Mouse (Mus musculus): ENCODE results near the gene Ifi35. TPM values are rescaled to one million over a fixed set of nuclear protein-coding genes. Genes with fewer than 3 reads are reported as not detected.
"Not testable (repeated sequence)": the region's sequence is repeated elsewhere in the genome, so short reads cannot be mapped to it uniquely, and the experiment has no call there.

Ifi35 gene
- total RNA-seq, 2 experiments from 2014 or later: 56.5 to 60.6 TPM

DNA sequence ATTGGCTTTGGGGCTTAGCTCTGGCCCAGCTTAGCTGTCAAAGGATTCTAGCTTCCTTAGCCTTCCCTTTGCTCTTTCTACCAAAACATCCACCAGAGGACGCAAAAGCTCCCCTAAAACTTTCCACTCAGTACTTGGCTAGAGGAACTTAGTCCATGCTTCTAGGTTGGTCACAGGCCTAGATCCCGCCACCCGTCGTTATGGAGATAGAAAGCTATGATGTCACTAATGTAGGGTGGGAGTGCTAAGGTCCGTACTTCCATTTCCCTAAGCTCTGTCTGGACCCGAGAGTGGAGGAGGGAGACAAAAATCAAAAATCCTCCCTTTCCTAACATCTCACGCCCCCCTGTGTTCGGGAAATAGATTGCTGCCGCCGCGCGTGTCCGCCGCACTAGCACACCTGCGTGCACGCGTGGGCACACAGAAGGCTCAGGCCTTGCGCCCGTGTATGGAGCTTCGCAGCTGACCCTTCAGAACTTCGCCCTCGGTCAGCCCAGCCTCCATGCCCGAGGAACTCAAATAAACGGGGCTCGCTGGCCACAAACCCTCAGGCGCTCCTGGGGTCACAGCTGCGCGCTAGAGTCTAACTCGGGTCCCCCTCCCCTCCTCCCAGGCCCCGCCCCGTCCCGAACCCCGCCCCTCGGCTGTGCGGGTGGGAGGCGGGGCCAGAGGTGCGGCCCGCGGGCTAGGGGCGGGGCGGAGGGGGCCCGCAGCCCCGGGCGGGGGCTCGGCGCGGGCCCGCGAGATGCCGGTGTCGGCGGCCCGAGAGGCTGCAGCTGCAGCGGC is 19.5 kb downstream of the Ifi35 start:
- peak; percentile 27 for ATAC-seq (ENCODE audit: poor library complexity, severe bottlenecking)

DNA sequence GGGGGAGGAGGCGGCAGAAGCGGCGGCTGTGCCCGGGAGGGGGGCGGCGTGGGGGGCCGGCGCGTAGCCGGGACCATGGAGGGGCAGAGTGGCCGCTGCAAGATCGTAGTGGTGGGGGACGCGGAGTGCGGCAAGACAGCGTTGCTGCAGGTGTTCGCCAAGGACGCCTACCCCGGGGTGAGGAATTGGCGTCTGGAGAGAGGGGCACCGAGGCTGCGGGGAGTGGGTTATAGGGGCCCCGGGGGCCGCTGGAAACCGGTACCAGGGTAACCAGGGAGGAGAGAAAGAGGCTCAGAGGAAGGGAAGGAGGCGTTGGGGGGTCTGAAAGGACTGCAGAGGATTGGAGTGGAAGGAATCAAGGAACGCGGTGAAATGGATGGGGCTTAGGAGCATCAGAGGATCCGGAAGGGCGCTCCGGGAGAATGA is 20.1 kb downstream of the Ifi35 start:
- ATAC-seq (ENCODE audit: poor library complexity, severe bottlenecking): no peak

DNA sequence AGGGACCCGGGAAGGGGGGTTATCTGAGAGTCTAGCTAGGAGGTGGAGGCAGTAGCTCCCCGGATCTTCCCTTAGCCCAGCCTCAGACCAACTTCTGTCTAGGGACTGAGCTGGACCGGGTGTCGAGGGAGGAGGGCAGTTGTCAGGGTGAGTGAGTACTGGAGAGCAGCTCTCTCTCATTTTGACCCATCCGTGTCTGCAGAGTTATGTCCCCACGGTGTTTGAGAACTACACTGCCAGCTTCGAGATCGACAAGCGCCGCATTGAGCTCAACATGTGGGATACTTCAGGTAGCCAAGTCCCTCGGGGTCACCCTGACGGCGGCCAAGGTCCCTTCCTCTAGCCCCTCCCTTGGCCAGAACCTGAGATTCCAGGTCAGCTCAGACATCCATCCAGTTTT is 20.5 kb downstream of the Ifi35 start:
- no peak for ATAC-seq (ENCODE audit: poor library complexity, severe bottlenecking)

DNA sequence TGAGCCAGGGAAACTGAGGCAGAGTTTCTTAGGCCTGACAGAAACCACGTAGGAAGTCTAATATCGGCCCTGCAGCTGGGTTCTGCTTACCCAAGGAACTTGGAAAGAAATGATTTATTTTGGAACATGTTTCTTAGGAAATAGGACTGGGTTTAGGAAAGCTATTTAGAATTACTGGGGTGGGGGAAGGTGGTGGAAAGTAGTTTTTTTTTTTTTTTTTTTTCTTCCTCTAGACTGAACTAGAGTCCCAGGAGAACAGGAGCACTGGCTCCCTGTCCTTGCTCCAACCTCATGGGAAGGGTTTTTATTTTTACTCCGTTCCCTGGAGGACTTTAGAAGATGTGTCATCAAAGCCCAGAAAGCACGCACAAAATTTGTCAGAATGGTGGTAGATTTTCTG is 20.9 kb downstream of the Ifi35 start:
- no peak for ATAC-seq (ENCODE audit: poor library complexity, severe bottlenecking)

DNA sequence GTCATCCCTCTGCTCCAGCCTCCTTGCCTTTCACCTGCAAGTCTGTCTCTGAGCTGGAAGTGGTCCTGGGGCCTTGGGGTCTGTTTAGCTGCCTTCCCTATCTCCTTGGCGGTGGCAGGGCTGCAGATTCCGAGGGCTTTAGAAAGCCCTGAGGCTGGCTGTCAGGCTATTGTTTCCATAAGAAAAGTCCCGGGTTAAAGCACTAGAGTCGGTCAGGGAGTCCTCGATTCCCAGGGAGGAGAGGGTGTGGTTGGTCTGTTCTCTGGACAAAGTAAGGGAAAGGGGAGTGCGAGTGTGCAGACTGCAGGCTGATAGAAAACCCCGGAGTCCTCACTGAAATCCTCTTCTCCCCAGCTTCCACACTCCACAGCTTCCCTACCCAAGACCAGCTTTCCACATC is 22.0 kb downstream of the Ifi35 start:
- ATAC-seq (ENCODE audit: poor library complexity, severe bottlenecking): no peak

DNA sequence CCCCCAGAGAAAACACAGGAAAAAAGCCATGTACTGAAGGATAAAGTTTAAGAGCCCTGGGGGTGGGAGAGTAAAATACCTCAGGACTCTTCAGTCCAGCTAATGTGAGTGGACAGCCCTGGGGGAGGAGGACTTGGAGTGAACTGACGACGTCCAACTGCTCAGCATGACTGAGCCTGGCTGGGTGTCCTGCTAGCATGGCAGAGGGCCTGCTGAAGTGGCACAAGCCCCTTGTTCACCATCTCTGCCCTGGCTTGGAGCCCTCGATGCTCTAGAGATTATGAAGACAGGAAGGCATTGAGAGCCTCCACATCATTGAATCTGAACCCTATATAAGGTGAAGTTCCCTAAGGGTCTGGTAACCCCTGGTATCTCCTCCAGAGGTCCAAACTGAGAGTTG is 23.7 kb downstream of the Ifi35 start:
- no peak for ATAC-seq (ENCODE audit: poor library complexity, severe bottlenecking)

DNA sequence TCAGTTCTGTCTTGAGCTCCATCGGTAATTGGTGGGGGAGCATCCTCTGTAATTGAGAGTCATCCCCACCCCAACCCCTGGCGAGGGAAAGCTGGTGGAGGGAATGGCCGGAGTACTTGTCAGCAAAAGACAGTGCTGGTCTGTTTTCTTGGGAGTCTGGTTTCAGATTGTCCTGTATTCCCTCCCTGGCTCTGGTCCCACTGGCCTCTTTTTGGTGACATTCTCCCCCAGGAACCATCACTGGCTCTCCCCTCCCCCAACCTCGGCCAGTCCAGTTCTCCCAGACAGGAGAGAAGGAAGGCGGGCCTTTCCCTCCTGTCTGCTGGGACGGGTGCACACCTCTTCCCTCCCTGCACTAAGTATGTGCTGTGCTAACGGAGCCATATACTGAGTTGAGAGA is 24.1 kb downstream of the Ifi35 start:
- ATAC-seq (ENCODE audit: poor library complexity, severe bottlenecking): no peak

DNA sequence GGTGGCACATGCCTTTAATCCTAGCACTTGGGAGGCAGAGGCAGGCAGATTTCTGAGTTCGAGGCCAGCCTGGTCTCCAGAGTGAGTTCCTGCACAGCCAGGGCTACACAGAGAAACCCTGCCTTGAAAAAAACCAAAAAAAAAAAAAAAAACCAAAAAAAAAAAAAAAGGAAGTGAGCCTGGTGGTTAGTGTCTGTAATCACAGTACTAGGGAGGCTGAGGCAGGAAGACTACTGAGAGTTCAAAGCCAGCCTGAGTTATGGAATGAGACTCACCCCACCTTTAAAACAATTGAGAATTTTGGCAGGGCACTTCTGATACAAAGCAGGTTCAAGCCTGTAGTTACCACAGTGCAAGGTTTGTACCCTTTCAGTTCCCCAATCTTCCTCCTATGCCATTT is 25.5 kb downstream of the Ifi35 start:
- ATAC-seq (ENCODE audit: poor library complexity, severe bottlenecking): not testable (repeated sequence)

DNA sequence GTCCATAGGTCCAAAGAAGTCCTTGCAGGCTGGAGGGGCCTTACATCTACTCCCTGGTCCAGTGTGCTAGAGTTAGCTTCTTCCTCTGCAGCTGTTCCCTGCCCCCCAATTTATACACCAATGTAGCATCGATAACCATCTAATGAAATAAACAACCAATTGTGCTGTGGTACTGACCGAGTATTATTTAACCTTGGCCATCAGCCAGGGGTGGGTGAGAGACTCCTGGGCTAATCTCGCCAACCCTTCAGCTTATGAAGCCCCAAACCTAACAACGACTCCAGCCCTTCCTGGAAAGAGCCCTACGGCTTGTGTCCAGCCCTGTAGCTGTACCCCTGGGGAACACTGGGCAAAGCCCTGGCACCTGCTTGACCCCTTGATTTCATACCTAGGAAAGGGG is 26.1 kb downstream of the Ifi35 start:
- no peak for ATAC-seq (ENCODE audit: poor library complexity, severe bottlenecking)

DNA sequence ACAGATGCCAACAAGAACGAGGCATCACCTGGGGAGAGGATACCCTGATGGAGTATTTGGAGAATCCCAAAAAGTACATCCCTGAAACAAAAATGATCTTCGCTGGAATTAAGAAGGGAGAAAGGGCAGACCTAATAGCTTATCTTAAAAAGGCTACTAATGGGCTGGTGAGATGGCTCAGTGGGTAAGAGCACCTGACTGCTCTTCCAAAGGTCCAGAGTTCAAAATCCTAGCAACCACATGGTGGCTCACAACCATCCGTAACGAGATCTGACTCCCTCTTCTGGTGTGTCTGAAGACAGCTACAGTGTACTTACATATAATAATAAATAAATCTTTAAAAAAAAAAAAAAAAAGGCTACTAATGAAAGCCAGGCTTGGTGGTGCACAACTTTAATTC is 28.2 kb downstream of the Ifi35 start:
- not testable (repeated sequence) for ATAC-seq (ENCODE audit: poor library complexity, severe bottlenecking)

DNA sequence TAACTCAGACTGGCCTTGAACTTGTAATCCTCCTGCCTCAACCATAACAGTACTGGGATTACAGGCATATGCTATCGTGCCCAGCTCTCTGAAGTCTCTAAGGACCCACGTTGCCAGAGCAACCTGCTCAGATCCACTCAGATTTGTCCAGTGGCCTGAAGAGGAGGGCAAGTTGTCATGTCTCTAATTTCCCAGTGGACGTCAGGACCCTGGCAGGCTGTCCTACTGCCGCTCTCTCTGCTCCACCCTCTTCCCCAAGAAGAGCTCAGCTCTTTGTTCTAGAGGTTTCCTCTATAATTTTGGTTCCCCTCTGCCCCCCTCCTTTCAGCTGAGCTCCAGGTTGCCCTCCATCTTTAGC is 29.0 kb downstream of the Ifi35 start:
- no peak for ATAC-seq (ENCODE audit: poor library complexity, severe bottlenecking)

DNA sequence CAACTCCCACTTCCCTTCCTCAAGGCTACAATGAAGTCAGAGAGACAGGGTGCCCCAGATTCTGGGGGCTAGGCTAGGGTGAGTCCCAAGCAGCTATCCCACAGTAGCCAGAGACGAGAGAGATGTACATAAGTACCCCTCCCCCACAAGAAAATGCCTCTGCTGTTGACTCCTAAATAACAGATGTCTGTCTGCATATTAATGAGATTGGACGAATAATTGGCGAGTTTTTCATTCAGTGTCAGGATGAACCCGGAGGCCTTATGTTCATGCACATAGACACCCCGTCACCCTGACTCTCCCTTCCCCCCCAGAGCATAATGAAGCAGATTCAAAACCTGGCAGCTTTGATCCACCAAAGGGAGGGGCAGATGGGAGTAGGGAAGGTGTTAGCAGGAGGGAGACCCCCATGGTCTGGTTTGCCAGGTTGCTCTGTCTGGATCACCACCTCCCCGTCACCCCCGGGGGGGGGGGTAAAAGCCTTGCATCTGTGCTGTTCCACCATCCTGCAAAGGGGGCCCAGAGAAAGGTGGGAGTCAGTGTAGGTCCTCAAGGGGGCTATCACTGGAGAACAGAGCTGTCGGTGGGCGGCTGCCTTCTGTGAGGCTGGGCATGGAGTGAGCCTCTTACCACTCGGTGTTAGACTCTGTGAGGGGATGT is 29.5 kb downstream of the Ifi35 start:
- ATAC-seq (ENCODE audit: poor library complexity, severe bottlenecking): no peak

DNA sequence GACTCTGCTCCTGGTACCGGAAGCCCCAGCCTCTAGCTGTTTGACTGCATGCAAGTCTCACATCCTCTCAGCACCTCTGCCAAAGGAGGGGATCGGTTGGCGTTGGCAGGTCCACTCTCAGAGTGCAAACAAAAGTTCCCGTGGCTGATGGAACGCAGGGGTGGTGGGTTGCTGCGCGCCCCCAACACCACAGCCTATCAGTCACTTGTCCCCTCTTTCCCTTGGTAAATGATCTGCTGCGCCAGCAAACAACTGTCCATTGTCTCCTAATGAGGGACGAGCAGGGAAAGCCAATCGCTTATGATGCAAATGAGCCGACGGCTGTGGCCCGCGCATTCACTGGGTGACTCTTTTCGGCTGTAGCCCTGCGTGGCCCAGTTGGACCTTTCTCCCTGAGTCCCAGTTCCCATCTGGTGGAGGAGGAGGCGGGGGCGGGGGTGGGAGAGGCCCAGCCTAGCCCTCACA is 31.0 kb downstream of the Ifi35 start:
- ATAC-seq (ENCODE audit: poor library complexity, severe bottlenecking): no peak

DNA sequence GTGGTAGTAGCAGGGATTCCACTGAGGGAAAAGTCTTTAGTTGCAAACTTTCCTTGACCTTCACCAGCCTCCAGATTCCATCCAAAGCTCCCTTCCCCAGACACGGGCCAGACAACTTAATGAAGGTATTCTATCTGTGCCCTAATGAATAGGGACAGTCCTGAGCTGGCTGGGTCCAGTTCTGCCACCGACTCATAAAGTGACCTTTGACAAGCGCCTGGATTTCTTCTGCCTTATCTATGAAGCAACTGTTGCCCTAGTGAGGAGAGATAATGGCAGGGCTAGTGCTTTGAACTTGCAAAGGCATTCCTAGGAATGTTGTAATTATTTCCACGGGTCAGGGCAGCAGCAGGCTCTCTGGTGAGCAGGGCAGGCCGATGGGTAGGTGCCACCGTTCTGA is 32.7 kb downstream of the Ifi35 start:
- ATAC-seq (ENCODE audit: poor library complexity, severe bottlenecking): no peak

DNA sequence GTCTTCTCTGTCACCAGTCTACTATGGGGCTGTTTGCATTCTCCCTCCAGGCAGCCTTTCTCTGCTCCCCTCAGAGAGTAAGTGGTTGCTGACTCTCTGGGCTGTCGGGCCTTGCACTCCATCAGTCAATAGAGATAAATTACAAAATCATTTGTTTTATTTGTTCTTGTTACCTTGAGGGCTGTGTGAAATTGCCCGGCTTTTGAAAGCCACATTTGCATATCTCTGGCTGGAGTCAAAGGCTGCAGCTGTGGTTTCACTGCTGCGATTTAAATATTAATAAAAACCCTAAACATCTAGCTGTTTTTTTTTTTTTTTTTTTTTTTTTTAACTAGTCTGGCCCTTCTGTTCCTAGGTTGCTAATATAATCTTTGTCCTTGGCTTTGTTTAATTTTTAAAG is 35.6 kb downstream of the Ifi35 start:
- ATAC-seq (ENCODE audit: poor library complexity, severe bottlenecking): no peak

DNA sequence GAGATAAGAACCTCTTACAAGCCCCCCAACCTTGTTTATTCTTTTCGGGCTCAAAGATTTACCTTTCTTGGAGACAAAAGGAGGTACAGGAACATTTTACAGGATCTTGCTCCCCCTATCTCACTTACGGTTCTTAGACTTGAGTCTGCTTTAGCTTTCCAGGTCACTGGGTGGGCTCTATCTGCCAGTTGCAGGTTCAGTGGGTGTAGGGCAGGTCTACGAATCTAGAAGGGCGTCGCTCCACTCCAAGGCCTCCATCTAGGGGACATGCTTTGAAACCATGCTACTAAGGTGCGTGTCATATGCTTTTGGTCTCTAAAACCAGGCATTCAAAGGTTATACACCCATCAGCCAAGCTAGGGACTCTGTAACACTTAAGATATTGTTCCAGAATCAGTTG is 36.0 kb downstream of the Ifi35 start:
- ATAC-seq (ENCODE audit: poor library complexity, severe bottlenecking): no peak

DNA sequence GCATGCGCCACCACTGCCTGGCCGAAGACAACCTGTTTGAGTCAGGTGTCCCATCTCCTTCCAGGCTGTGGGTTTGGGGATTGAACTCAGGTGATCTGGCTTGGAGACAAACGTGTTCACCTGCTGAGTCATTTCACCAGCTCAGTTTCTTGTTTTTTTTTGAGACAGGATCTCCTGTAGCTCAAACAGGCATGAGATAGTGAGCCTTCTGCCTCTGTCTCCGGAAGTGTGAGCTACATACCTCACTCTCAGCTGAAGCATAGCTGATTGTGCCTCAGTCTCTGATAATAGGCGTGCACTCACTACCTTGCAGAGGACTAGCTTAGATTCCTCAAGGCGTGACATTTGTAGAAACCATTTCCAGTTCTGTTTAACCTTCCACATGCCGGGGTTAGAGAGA is 36.6 kb downstream of the Ifi35 start:
- no peak for ATAC-seq (ENCODE audit: poor library complexity, severe bottlenecking)

DNA sequence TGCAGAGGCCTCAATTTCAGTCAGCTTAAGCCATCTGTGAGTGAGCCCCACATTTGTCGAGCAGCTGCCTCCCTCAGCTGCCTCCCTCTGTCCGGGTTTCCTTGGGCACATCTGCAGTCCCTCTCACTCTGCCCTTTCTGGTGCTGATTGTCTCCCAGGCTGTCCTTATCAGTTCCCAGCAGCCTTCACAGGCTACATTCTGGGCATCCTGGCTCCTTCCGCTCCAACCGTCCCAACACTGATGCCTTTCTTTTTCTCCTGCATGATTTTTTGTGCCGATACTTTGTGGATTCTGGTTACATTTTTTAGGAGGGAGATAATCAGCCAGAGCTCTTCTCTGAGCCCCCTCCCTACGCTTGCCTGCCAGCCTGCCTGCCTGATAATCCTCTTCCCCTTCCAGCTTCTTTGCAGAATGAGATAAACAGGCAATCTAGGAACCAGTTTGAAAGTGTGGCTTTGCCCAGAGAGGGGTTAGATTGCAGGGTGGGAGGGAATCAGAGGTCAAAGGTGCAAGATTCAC is 37.4 kb downstream of the Ifi35 start:
- no peak for ATAC-seq (ENCODE audit: poor library complexity, severe bottlenecking)

DNA sequence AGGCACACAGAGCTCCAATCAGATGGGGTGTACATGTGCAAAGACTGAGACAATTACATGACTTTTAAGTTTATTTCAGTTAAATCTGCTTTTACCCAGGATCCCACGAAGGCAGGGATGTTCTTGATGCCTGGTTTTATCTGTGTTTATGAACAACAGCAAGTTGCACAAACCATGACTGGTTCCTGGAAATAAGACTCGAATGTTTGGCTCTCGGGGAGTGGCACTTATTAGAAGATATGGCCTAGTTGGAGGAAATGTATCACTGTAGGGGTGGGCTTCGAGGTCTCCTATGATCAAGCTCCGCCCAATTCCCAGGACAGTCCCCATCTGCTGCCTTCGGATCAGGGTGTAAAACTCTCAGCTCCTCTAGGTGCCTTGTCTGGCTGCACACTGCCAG is 37.9 kb downstream of the Ifi35 start:
- no peak for ATAC-seq (ENCODE audit: poor library complexity, severe bottlenecking)

DNA sequence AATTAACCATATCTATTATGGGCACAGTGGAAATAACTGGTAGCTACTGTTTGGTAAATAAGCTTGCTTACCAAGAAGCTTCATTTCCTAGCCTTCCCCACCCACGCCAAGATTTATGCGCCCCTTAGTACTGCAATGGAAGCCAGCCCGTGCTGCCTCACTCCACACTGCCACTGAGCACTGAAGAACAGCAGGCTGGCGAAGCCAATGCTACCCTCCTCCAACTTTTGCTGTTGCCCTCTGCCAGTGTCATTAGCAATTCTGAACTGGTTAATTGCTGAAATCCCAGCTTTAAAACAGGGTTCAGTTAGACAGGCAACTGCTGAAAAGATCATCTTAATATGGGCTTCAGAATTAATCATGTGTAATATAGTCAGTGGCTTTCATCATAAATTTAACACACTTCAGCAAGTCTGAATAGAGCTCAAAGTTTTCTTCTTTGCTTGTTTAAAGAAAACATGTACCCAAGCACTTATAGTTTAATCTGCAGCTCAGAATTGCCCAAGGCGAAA is 58.1 kb downstream of the Ifi35 start:
- ATAC-seq (ENCODE audit: poor library complexity, severe bottlenecking): no peak

DNA sequence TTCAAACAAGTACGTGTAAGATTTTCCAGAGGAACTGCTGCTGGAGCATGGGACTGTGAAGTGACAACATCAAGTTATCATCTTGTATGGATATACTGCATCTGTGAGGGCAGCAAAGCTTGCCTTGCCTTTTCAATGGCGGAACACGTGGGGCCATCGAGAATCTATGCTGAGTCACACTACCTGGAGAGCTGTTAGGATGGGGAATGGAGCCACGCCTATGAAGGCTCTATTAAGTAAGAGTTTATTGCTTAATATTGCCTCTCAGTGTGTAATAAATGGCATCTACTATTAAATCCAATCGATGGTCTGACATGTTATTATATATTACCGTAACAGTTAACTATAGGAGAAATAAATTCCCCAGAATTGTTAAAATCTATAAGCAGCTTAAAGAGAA is 58.9 kb downstream of the Ifi35 start:
- ATAC-seq (ENCODE audit: poor library complexity, severe bottlenecking): no peak
